Mouse (Mus musculus) cerebellum, adult 8-10 months (tissue): Measurements from ENCODE around the gene Tceal5.
"Not testable (repeated sequence)": the region's sequence is repeated elsewhere in the genome, so short reads cannot be mapped to it uniquely, and the experiment has no call there.

Source experiments
- DNase-seq: peaks from one replicate; pipeline ENCODE4 v3.0.0; 2022

The Tceal5 gene

GRCm38 (mm10) chrX:136203664-136204066 lies at the start of gene Tceal5:
TSS of gene Tceal5 (minus strand) at chrX:136203876.
- DNase-seq, result peak; percentile 60

DNA sequence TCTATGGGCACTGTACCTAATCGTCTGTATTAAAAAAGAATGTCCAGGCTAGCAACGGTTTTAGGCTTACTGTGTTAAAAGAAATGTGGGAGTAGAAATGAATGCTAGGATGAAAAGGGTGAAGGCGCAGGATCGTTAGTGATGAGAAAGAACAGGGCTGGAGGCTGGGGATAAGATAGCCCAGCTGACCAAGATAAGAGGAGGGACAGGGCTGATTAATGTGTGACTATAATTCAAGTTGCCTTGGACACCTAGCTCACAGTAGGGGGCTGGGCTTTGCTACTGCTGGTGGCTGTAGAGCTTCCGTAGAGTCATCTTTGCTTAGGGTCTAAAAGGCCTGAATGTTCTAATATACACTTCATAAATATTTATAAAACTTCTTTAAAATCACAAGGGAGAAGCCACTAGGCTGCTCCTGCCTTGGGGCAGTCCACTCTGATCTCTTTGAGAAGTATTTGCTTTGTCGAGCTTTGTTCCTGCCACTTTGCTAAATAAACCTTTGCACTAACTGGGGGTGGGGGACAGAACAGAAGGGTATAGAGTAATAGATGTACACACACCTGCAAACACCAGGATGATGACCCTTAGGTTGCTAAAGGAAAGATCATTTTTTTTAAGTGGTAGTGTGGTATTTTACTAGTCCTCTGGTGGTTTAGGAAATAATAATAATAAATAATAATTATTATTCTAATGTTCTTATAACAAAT lies 48.5 kb upstream of the Tceal5 start:
- no peak for DNase-seq

- no peak for DNase-seq
Measured at GRCm38 (mm10) chrX:136249671-136250070, 46.0 kb upstream of the Tceal5 start.

GRCm38 (mm10) chrX:136248811-136249210 lies 45.1 kb upstream of the Tceal5 start:
- no peak for DNase-seq

- peak; percentile 11 for DNase-seq
Measured at GRCm38 (mm10) chrX:136245521-136246071, 41.9 kb upstream of the Tceal5 start.

- DNase-seq, result peak; percentile 64
Measured at GRCm38 (mm10) chrX:136244574-136245229, 41.0 kb upstream of the Tceal5 start, which contains the start of gene Tceal9. TSS of gene Tceal9 (plus strand) at chrX:136245079.

- DNase-seq, result no peak
Measured at GRCm38 (mm10) chrX:136243181-136243580, 39.5 kb upstream of the Tceal5 start.

DNA sequence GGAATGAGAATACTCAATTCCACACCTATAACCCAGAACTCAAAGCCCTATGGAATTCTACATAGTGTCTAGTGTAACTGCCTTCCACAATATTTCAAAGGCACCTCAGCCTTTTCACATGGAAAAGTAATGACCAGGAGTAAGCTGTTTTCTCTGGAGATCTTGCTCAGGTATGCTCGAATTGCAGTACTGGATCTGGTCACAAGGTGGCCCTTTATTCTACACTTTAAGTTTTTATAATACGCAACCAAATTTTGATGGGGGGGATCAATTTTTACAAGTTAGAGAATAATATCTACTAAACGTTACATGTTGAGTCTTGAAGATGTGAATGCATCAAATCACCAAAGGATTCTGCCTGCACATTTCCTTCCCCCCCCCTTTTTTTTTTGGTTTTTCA lies 34.4 kb upstream of the Tceal5 start:
- peak; percentile 55 for DNase-seq

- DNase-seq, result no peak
Measured at GRCm38 (mm10) chrX:136227768-136228167, 24.1 kb upstream of the Tceal5 start.

- DNase-seq, result no peak
Measured at GRCm38 (mm10) chrX:136223714-136224113, 20.0 kb upstream of the Tceal5 start.

- DNase-seq, result no peak
Measured at GRCm38 (mm10) chrX:136216303-136216702, 12.6 kb upstream of the Tceal5 start.

DNA sequence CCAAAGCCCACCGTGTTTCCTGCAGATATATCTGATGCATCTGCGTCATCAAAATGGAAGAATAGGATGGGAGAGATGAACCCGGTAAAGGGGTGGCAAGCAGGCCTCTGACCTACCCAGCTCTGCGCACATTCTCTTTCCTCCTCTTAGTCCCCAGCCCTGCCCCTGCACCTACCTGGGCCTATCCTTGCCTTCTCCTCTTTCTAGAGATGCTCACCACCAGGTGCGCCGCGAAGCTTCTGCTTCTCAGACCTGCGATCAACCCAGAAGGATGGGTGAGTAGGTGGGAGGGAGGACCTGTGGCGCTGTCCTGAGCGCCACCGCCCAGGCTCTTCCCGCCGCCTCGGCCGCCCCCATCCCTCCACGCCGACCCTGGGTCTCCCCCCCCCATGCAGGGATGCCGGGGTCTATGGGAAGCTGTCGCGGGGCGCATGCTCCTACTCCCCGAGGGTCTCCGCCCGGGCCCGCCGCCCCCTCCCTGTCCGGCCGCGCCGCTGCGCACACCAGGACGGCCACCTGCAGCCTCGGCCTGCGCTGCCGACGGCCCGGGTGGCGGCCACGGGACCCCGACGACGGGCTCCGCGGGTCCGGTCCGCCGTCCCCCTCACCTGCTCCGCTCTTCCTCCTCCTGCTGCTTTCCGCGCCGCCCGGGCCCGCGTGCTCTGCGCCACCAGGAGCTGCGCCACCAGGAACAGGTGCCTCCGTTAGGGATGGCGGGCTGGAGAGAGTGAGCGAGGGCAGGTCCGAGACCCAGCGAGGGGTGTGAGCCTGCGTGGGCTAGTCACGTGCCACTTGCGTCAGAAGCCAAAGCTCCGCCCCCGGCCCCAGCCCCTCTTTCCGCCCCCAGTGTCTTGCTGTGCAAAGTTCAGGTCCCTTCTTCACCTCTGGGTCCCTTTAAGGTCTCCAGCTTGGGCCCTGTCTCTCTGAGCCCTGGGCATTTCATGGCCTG lies 11.3 kb upstream of the Tceal5 start, which contains the start of the genes Tceal7 and Bex1:
Gene Tceal7 (plus strand): TSS at position 51 of the 949 bp plus-strand sequence.
Gene Bex1 (minus strand): TSS at position 785 of the 949 bp plus-strand sequence.
- not testable (repeated sequence) for DNase-seq

DNA sequence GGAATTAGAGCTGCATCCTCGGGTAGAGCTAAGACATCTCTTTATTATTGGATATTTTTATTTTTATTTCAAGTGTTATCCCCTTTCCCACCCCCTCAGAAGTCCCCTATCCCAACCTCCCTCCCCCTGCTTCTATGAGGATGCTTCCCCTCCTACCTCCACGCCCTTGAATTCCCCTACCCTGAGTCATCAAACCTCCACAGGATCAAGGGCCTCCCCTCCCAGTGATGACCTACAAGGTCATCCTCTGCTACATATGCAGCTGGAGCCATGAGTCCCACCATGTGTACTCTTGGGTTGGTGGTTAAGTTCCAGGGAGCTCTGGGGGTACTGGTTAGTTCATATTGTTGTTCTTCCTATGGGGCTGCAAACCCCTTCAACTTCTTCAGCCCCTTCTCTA lies 9.7 kb upstream of the Tceal5 start:
- no peak for DNase-seq

- DNase-seq, result no peak
Measured at GRCm38 (mm10) chrX:136204406-136204805, 730 bp upstream of the Tceal5 start.

GRCm38 (mm10) chrX:136203257-136203656 lies 419 bp downstream of the Tceal5 start:
- DNase-seq, result no peak

- DNase-seq, result peak; percentile 18
Measured at GRCm38 (mm10) chrX:136196873-136197272, 6.8 kb downstream of the Tceal5 start.

GRCm38 (mm10) chrX:136195193-136195944 lies 8.3 kb downstream of the Tceal5 start:
- DNase-seq, result no peak

DNA sequence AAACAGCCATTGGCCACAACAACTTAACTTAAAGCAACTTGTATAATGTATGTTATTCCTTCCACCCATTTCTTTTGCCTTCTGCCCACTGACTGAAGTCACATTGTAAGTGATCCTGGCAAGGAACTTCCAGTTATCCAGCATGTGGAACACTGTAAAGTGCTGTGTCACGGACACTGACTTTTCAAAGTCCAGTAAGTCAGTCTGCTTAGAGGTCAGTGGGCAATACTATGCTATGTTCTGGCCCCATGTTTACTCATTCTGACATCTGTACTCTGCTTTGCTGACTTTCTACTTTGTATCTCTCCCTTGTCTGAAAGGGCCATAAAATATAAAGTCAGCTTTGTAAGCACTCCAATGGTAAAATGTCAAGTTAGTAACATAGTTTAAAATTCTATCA lies 20.6 kb downstream of the Tceal5 start:
- no peak for DNase-seq

- no peak for DNase-seq
Measured at GRCm38 (mm10) chrX:136180897-136181553, 22.7 kb downstream of the Tceal5 start.

DNA sequence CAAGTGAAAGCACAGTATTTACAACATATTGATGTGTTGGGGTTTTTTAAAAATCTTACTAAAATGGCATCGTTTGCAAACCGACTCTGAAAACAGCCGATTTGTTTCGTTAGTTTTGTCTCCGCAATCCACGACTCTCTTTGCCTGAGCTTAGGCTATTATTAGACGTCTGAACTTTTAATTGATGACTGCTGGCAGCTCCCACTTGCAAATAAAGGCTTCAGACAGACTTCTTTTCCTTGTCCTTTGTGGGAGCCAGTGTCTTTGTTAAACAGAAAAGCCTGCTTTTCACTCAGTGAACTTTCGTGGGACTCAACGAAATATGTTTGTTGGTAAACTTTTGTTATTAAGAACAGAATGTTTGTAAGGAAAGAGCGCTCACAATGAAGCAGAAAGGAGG lies 30.9 kb downstream of the Tceal5 start:
- peak; percentile 2 for DNase-seq

DNA sequence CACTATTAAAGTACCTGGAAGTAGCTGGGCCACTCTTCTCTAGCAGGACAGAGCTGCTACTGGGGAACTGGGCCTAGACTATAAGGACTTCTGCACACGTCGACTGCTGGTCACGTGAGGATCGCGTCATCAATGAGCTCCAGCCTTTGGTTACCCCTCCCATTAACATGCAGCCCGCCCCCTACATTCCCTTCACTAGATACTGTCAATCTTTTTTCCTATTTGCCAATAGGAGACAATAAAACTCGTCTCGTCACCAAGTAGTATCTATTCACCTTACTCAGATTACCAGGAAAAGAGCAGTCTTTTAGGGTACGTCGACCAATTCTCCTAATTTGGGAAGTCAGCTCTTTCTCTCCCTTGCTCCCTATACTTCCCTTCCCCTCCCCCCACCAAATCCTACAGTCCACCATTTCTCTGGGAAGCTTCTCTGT lies 31.5 kb downstream of the Tceal5 start, which contains the start of gene Tceal8:
Gene Tceal8 (minus strand): TSS at position 225 of the 434 bp plus-strand sequence.
- DNase-seq, result peak; percentile 62
